Mouse (Mus musculus) brain, adult 2 months (tissue): ENCODE results near the gene Eps15l1.

Source experiments
- DNase-seq: peaks from one replicate; pipeline ENCODE4 v3.0.0; 2011; ENCODE audit warnings: low read depth, low spot score

Eps15l1 gene

GRCm38 (mm10) chr8:72293309-72293708 is 128.0 kb downstream of the Eps15l1 start:
- no peak for DNase-seq

- DNase-seq, result no peak
Observed at GRCm38 (mm10) chr8:72291104-72291503, 130.2 kb downstream of the Eps15l1 start.
